Mouse (Mus musculus): ENCODE measurements around the gene Atxn1. TPM values are rescaled to one million over a fixed set of nuclear protein-coding genes. Genes with fewer than 3 reads are reported as not detected.

Atxn1 gene
- polyA plus RNA-seq, 1 experiment, result 16.7 TPM

DNA sequence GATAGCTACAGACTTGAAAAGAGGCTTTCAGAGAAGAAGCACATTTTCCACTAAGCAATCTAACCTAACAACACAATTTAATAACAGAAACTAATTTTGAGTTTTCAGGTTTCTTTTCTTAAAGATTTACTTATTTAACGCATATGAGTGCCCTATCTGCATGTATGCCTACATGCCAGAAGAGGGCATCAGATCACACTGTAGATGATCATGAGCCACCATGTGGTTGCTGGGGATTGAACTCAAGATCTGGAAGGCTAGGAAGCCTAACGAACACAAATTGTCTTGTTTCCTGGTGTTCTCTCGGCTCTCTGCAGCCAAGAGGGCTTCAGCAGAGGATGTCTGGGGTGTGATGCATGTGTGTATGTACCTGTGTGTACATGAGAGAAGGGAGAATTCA lies 280.8 kb downstream of the Atxn1 start:
- Histone ChIP-seq H3K4me1 (ENCODE audit: control insufficient read depth, insufficient read depth, low read length) (peaks cover 16% of the 10 kb centered on the region), H3K4me3 (replicated peaks; ENCODE audit: extremely low read depth, low read depth, low read length) (no peak overlapping the region)
- DNase-seq, result no peak
- TF ChIP-seq POLR2A (IDR thresholded peaks at IDR 0.05; ENCODE audit: borderline replicate concordance, extremely low read depth, low read depth, low read length) (no peak), CTCF (IDR thresholded peaks at IDR 0.05; ENCODE audit: insufficient read depth, low read length) (no peak)
- WGBS, result 56% methylated on average over 3 of the region's 3 CpGs

DNA sequence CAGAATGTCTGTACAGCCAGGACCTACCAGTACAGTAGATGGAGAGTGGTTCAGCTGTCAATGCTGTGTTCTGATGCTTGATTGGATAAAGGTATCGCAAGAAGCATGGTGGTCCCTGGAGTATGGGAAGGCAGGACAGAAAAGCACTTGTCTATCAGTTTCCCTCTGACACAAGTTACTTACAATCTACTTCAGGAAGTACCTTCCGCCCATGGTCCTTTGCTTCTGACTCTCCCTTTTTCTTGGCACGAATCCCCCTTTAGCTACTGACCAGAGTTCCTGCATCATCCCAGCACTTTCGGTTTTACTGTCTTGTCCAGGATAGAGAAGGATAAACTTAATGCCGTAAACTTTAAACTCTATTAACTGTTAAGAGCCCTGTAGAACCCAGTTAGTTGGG lies 283.6 kb downstream of the Atxn1 start:
- WGBS, result 44% methylated on average over 5 of the region's 5 CpGs
- peaks cover 16% of the 10 kb centered on the region for H3K4me1 ChIP-seq (ENCODE audit: control insufficient read depth, insufficient read depth, low read length)
- H3K4me3 ChIP-seq (replicated peaks; ENCODE audit: extremely low read depth, low read depth, low read length), result peak overlapping the region; percentile 57
- DNase-seq, result no peak
- no peak for TF ChIP-seq POLR2A (IDR thresholded peaks at IDR 0.05; ENCODE audit: borderline replicate concordance, extremely low read depth, low read depth, low read length)
- no peak for TF ChIP-seq CTCF (IDR thresholded peaks at IDR 0.05; ENCODE audit: insufficient read depth, low read length)

DNA sequence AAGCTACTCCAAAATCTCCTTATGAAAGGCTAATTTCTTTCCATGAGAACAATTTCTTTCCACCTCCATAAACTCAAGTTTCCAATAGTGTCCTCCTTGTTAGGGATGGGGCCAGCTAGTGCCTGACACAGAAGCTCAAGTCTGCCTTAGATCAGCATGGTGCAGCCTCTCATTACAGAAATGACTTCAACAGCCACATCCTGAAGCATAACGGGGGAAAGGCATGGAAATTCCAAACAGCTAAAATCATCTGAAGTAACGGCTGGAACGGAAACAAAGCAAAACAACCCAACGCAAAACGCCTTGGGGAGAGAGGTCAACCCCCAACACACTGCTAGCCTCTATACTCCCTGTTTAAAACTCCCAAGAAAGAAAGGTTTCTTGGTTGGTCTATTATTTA lies 284.2 kb downstream of the Atxn1 start:
- TF ChIP-seq POLR2A (IDR thresholded peaks at IDR 0.05; ENCODE audit: borderline replicate concordance, extremely low read depth, low read depth, low read length) (no peak), CTCF (IDR thresholded peaks at IDR 0.05; ENCODE audit: insufficient read depth, low read length) (no peak)
- DNase-seq, result no peak
- no peak overlapping the region for H3K4me3 ChIP-seq (replicated peaks; ENCODE audit: extremely low read depth, low read depth, low read length)
- 44% methylated on average over 5 of the region's 5 CpGs for WGBS
- peaks cover 14% of the 10 kb centered on the region for H3K4me1 ChIP-seq (ENCODE audit: control insufficient read depth, insufficient read depth, low read length)

DNA sequence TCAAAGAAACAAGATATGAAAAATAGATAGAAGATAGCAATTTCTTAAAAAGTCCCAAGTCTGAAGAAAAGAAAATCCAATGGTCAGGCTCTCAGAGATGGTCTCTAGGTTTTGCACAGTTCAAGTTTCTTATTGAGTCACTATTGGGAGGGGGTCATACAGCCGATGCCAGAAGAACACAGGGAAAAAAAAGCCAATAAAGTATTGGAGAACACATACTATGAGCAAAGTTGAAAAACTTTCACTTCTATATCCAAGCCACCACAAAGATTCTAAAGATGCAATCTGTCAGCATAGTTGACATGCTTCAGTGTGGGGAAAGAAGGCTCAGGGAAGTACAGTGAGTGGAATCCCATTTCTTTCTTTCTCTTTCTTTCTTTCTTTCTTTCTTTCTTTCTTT lies 285.7 kb downstream of the Atxn1 start:
- WGBS, result 85% methylated on average over 1 of the region's 1 CpGs
- TF ChIP-seq CTCF (IDR thresholded peaks at IDR 0.05; ENCODE audit: insufficient read depth, low read length) (no peak), POLR2A (IDR thresholded peaks at IDR 0.05; ENCODE audit: borderline replicate concordance, extremely low read depth, low read depth, low read length) (no peak)
- DNase-seq, result no peak
- peaks cover 11% of the 10 kb centered on the region for H3K4me1 ChIP-seq (ENCODE audit: control insufficient read depth, insufficient read depth, low read length)
- H3K4me3 ChIP-seq (replicated peaks; ENCODE audit: extremely low read depth, low read depth, low read length), result no peak overlapping the region

DNA sequence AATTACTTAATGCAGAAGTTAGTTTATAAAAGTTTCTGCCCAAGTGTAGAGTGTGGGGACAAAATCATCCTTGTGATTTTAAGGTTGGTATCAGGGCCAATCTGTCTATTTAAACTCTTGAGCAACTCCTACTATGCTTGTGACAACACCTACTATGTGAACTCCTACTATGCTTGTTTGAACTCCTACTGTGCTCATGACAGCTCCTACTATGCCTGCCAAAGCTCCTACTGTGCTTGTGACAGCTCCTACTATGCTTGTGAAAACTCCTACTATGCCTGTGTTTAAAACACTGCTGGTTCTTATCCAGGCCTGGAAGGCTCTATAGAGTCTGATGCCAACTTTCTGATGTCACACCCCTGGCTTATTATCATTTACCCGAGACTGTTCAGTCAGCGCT lies 292.2 kb downstream of the Atxn1 start:
- TF ChIP-seq POLR2A (IDR thresholded peaks at IDR 0.05; ENCODE audit: borderline replicate concordance, extremely low read depth, low read depth, low read length) (no peak), CTCF (IDR thresholded peaks at IDR 0.05; ENCODE audit: insufficient read depth, low read length) (no peak)
- Histone ChIP-seq H3K4me3 (replicated peaks; ENCODE audit: extremely low read depth, low read depth, low read length) (no peak overlapping the region), H3K4me1 (ENCODE audit: control insufficient read depth, insufficient read depth, low read length) (no peaks in the 10 kb centered on the region)
- 49% methylated on average over 2 of the region's 2 CpGs for WGBS
- DNase-seq, result no peak

DNA sequence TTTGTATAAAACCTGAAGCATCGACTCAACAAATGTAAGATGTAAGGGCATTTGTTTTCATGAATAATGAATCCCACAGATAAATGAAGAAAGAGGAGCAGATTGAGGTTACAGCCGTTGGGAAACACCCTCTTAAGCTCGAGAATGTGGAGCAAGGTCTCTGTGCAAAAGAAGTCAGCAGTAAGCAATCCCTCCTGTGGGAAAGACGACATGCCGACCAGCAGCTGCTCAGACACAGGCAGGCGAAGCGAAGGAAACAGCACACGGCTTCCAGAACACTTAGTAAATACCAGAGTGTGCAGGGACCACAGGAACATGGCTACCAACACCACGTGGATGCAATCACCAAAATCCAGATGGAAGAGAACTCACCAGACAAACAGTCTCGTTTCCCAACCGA lies 294.8 kb downstream of the Atxn1 start:
- WGBS, result 84% methylated on average over 11 of the region's 11 CpGs
- no peak for DNase-seq
- Histone ChIP-seq H3K4me1 (ENCODE audit: control insufficient read depth, insufficient read depth, low read length) (no peaks in the 10 kb centered on the region), H3K4me3 (replicated peaks; ENCODE audit: extremely low read depth, low read depth, low read length) (no peak overlapping the region)
- no peak for TF ChIP-seq POLR2A (IDR thresholded peaks at IDR 0.05; ENCODE audit: borderline replicate concordance, extremely low read depth, low read depth, low read length)

DNA sequence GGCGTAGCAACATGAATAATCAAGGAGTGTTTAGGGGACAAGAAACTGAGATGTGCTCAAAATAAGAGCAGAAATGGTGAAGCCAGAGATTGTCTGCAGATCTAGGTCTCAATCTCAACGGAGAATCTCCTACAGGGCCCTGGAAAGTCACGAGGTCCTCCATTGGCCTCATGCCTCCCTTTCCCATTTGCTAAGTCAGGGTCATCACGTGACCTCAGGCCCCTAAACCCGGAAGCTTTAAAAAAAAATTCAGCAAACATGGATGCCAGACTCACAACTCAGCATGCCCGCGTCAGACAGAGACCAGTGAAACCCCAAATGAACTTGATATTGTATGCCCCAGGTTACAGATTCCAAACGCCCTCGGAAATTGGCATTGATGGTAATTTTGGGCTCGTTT lies 302.0 kb downstream of the Atxn1 start:
- WGBS, result 92% methylated on average over 10 of the region's 10 CpGs
- no peak for DNase-seq
- Histone ChIP-seq H3K4me1 (ENCODE audit: control insufficient read depth, insufficient read depth, low read length) (peaks cover 1% of the 10 kb centered on the region; the same call in 1 of the 2 replicates), H3K4me3 (replicated peaks; ENCODE audit: extremely low read depth, low read depth, low read length) (no peak overlapping the region)
- TF ChIP-seq CTCF (IDR thresholded peaks at IDR 0.05; ENCODE audit: insufficient read depth, low read length) (no peak), POLR2A (IDR thresholded peaks at IDR 0.05; ENCODE audit: borderline replicate concordance, extremely low read depth, low read depth, low read length) (no peak)

DNA sequence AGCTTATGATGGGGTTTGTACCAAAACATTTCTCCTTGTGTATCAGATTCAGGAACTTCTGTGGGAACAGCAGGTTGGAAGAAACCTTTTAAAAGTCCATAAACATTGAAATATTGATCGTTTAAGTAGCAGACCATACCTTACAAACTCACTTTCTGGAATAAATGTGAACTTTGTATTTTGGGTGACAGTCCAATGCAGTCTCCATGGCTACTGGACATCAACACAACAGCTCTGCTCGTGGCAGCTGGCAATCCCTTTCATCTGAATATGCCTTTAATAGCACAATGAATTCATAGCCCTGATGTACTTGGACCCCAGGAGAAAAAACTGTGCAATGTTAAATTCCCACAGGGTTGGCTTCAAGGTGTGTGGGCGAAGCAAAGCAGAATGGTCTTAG lies 302.6 kb downstream of the Atxn1 start:
- TF ChIP-seq CTCF (IDR thresholded peaks at IDR 0.05; ENCODE audit: insufficient read depth, low read length) (no peak), POLR2A (IDR thresholded peaks at IDR 0.05; ENCODE audit: borderline replicate concordance, extremely low read depth, low read depth, low read length) (no peak)
- WGBS, result 67% methylated on average over 3 of the region's 3 CpGs
- Histone ChIP-seq H3K4me1 (ENCODE audit: control insufficient read depth, insufficient read depth, low read length) (peaks cover 2% of the 10 kb centered on the region; the same call in 1 of the 2 replicates), H3K4me3 (replicated peaks; ENCODE audit: extremely low read depth, low read depth, low read length) (no peak overlapping the region)
- DNase-seq, result no peak

DNA sequence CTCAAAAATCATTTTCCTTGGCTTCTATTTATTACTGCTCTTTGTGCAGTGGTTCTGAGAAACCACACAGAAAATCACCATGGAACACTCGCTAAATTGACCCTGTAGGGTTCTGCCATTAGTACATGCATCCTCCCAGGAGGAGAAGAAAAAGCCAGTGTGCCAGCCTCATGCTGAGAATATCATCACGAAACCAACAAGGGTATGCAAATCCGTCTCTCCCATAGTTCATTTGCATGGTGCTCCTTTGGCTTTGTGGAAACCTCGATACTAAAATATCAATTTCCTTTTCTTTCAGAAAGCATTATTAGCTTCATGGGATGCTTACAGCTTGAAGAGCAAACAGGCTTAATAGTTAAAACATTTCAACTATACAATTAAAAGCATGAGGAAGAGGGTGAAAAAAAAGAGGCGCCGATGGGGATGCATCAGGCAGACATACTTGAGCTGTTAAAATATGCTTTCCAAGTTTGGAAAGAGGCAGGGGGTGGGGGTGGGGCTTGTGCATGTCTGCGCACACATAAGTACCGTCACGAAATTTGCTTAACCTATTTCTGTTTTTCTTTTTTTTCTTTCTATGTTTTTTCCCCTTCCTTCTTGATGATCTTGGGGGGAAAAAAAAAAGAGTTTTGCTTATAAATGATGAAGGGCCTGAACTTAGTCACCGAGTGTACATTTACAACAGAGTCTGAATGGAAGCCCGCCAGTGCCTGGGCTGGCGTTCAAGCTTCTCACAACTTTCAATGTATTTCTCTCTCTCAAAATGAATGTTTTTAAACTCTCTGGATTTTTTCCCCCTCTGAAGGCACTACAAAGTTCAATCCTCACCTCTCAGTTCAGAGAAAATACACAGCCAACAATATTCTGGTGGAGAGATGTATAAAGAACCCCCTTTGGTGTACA lies 303.3 kb downstream of the Atxn1 start:
- WGBS, result 68% methylated on average over 12 of the region's 12 CpGs
- TF ChIP-seq POLR2A (IDR thresholded peaks at IDR 0.05; ENCODE audit: borderline replicate concordance, extremely low read depth, low read depth, low read length) (no peak), CTCF (IDR thresholded peaks at IDR 0.05; ENCODE audit: insufficient read depth, low read length) (no peak)
- H3K4me1 ChIP-seq (ENCODE audit: control insufficient read depth, insufficient read depth, low read length), result peaks cover 2% of the 10 kb centered on the region; the same call in 1 of the 2 replicates
- no peak for DNase-seq
- H3K4me3 ChIP-seq (replicated peaks; ENCODE audit: extremely low read depth, low read depth, low read length), result no peak overlapping the region

DNA sequence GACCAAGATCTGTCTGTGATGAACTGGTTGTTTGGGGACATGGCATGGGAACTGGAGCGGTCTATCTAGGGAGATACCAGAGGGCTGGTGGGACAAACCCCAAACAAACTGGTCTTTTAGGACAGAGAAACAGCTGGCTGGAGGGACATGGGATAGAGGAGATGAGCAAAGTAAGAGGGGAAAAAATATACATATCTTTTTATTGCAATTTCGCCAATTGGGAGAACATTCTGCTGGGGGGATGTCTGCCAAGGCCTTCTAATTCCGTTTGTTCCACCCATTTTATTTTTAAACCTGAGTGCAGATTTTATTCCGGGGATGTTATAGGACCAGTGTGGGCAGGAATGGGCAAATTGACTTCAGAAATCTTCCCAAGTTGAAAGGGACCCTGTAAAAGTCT lies 305.0 kb downstream of the Atxn1 start:
- H3K4me3 ChIP-seq (replicated peaks; ENCODE audit: extremely low read depth, low read depth, low read length), result no peak overlapping the region
- TF ChIP-seq POLR2A (IDR thresholded peaks at IDR 0.05; ENCODE audit: borderline replicate concordance, extremely low read depth, low read depth, low read length) (no peak), CTCF (IDR thresholded peaks at IDR 0.05; ENCODE audit: insufficient read depth, low read length) (no peak)
- no peak for DNase-seq
- 81% methylated on average over 4 of the region's 4 CpGs for WGBS
- peaks cover 2% of the 10 kb centered on the region; the same call in 1 of the 2 replicates for H3K4me1 ChIP-seq (ENCODE audit: control insufficient read depth, insufficient read depth, low read length)

Data from lung, adult 2 months (tissue).